Mouse (Mus musculus) small intestine, adult 2 months (tissue): ENCODE data around the gene Slc35f3. TPM values are rescaled to one million over a fixed set of nuclear protein-coding genes. Genes with fewer than 3 reads are reported as not detected.

Experiments used
- H3K27ac ChIP-seq: fragments of 200-500 bp; 2 replicates; pipeline ENCODE4 v1.5.1; 2012; ENCODE audit warnings: low read depth, low read length, control low read depth, inconsistent platforms; ENCODE audit not compliant: insufficient read depth
- H3K27me3 ChIP-seq: fragments of 200-500 bp; 2 replicates; pipeline ENCODE4 v1.6.1; 2012; ENCODE audit warnings: mild to moderate bottlenecking, moderate library complexity, low read length, inconsistent platforms; ENCODE audit not compliant: control insufficient read depth, insufficient read depth
- H3K36me3 ChIP-seq: fragments of 200-500 bp; 2 replicates; pipeline ENCODE4 v1.6.1; 2012; ENCODE audit warnings: mild to moderate bottlenecking, low read length, control low read depth, inconsistent platforms; ENCODE audit not compliant: control insufficient read depth, insufficient read depth
- H3K4me1 ChIP-seq: fragments of 200-500 bp; 2 replicates; pipeline ENCODE4 v1.6.1; 2012; ENCODE audit warnings: low read length, inconsistent platforms, mixed read lengths; ENCODE audit not compliant: control insufficient read depth, insufficient read depth, insufficient read length
- H3K4me3 ChIP-seq: fragments of 200-500 bp; 2 replicates; pipeline ENCODE4 v1.5.1; 2012; ENCODE audit warnings: low read depth, mild to moderate bottlenecking, control low read depth, inconsistent platforms, low read length, moderate library complexity
- CTCF ChIP-seq: fragments of 200-500 bp; IDR thresholded peaks from 2 replicates; pipeline ENCODE4 v1.5.1; 2012; ENCODE audit warnings: low read depth, mild to moderate bottlenecking, control low read depth, inconsistent platforms, low read length, moderate library complexity, mixed read lengths; ENCODE audit not compliant: insufficient replicate concordance, insufficient read length; ENCODE audit errors: extremely low read depth
- POLR2A ChIP-seq: fragments of 200-500 bp; IDR thresholded peaks from 2 replicates; pipeline ENCODE4 v1.6.1; 2012; ENCODE audit warnings: low read depth, mild to moderate bottlenecking, control low read depth, inconsistent platforms, low read length, moderate library complexity
- WGBS: fragments of 180-500 bp; shearing (Covaris S2); methylation state at CpG from one replicate; pipeline ENCODE4 v1.1.7; 2018; 5-methylcytosine and 5-hydroxymethylcytosine counted together
- polyA plus RNA-seq: library from polyadenylated mRNA; depleted of rRNA; stranded (reverse); fragments of >200 nt; gene quantifications from 2 replicates; pipeline ENCODE4 v1.2.3, GENCODE M21; 2012

Gene Slc35f3
- polyA plus RNA-seq, 1 experiment: not detected

DNA sequence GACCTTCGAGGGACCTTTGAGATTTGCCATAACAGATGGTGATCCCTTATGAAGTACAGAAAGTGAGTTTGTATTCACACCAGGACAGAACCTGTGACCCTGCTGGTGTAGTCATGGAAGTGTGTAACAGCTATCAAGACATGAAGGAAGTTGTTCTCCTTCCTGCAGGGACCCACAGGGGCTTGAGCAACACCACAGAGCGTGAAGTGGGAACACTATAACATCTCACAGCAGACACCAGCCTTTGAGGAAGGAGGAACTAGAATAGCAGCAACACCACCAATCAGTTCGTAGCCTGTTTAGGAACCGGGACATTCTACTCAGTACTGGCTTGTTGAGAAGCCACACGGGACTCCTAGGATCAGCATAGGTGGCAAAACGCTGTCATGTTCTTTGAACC lies 81.2 kb downstream of the Slc35f3 start:
- H3K4me3 ChIP-seq: no peak overlapping the region
- no peak overlapping the region for H3K27ac ChIP-seq
- H3K27me3 ChIP-seq: no peaks in the 10 kb centered on the region
- TF ChIP-seq POLR2A (no peak), CTCF (no peak)
- H3K36me3 ChIP-seq: no peaks in the 10 kb centered on the region
- 79% methylated on average over 6 of the region's 6 CpGs for WGBS
- no peaks in the 10 kb centered on the region for H3K4me1 ChIP-seq

DNA sequence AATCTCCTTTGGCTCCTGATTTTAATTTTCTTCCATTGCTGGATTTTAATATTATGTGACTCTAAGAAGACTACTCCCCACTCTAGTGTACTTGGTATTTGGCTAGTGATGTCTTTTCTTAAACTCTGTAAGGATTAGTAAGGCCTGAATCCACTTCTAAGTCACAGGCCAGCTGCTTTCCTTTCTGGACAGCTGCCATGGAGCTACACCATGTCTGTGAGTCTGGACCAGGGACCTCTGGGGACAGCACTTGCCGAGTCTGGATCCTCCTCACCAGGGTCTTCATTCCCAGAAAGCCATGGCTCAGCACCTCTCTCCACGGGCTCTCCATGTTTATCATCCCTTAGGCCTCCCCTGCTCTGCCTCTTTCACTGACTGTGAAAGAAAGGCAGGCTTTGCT lies 81.8 kb downstream of the Slc35f3 start:
- H3K27me3 ChIP-seq: no peaks in the 10 kb centered on the region
- WGBS: 27% methylated on average over 2 of the region's 2 CpGs

DNA sequence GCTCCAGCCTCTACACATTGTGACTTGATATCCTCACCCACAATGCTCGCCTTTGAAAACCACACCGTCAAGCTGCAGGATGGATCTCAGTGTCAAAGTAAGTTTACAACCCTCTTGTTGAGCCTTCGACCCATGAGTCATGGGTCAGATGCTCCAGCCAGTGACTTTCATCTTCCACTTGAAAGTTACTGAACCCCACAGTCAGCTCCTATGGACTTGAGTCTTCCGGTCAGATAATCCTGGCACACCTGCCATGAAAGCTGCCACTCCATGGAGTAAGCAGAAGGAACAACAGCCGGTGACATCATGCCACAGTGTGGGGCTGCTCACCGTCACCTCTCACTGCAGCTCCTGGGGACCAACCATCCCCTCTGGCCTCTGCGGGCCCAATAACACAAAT lies 82.9 kb downstream of the Slc35f3 start:
- H3K4me1 ChIP-seq: no peaks in the 10 kb centered on the region
- 62% methylated on average over 7 of the region's 7 CpGs for WGBS
- TF ChIP-seq CTCF: no peak
- TF ChIP-seq POLR2A: no peak
- no peak overlapping the region for H3K27ac ChIP-seq
- H3K36me3 ChIP-seq: no peaks in the 10 kb centered on the region
- H3K4me3 ChIP-seq: no peak overlapping the region
- H3K27me3 ChIP-seq: no peaks in the 10 kb centered on the region

More for the DNA sequence above, 81.8 kb downstream of the Slc35f3 start:
- Histone ChIP-seq H3K4me1 (no peaks in the 10 kb centered on the region), H3K27ac (no peak overlapping the region), H3K4me3 (no peak overlapping the region), H3K36me3 (no peaks in the 10 kb centered on the region)
- TF ChIP-seq CTCF (no peak), POLR2A (no peak)

DNA sequence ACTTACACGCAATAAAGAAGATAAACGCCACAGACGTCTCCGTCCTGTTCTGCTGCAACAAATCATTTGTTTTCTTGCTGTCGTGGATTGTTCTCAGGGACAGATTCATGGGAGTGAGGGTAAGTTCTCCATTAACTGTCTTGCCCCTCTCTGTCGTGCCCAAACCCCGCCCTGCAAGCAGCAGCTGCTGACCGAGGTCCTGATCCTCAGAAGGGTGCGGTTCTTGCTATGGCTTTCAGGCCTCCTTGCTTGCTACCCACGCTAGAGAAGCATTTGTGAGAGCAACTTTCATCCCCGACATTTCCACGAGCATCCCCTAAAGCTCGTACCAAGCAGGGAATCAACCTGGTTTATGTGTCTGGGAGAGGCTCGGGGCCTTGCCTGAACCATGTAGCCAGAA lies 83.9 kb downstream of the Slc35f3 start:
- Histone ChIP-seq H3K27ac (no peak overlapping the region), H3K4me1 (no peaks in the 10 kb centered on the region), H3K27me3 (no peaks in the 10 kb centered on the region), H3K36me3 (no peaks in the 10 kb centered on the region), H3K4me3 (no peak overlapping the region)
- no peak for TF ChIP-seq CTCF
- no peak for TF ChIP-seq POLR2A
- WGBS: 30% methylated on average over 14 of the region's 14 CpGs

DNA sequence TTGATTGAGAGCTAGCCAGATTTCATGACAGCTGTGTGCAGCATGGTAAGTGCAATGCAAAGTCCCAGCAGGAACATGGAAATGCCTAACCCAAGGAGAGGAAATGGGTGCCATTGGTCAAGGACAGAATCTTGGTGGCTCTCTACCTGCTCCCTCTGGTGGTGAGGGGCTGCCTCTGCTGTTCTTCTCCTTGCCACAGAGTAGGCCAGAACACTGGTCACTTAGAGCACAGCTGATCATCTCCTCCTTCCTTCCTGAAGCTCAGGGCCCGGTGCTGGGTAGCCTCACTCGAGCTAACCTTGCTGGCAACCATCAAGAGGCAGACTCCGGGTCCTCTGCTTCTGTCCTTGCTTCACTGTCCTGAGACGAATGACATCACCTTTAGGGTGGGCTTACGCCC lies 84.4 kb downstream of the Slc35f3 start:
- Histone ChIP-seq H3K36me3 (no peaks in the 10 kb centered on the region), H3K27me3 (no peaks in the 10 kb centered on the region), H3K4me3 (no peak overlapping the region), H3K4me1 (no peaks in the 10 kb centered on the region), H3K27ac (no peak overlapping the region)
- TF ChIP-seq CTCF (peak; percentile 33; the same call in 1 of the 2 replicates), POLR2A (no peak)
- WGBS: 66% methylated on average over 5 of the region's 5 CpGs

DNA sequence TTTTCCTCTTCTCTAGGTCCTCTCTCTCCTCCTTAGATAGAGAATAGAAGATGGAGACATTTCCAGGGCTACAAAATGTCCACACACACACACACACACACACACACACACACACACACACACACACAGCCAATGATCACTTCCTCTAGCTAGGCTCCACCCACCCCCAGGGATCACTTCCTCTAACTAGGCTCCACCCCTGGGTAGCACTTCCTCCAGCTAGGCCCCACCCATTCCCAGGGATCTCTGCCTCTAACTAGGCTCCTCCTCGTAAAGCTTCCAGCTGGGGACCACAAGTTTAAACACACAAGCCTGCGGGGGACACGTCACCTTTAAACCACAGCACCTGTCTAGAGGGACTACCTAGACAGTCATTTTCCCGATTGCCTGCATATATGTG lies 89.2 kb downstream of the Slc35f3 start:
- Histone ChIP-seq H3K4me3 (no peak overlapping the region), H3K27me3 (no peaks in the 10 kb centered on the region), H3K4me1 (no peaks in the 10 kb centered on the region), H3K36me3 (no peaks in the 10 kb centered on the region), H3K27ac (no peak overlapping the region)
- 76% methylated on average over 4 of the region's 4 CpGs for WGBS
- no peak for TF ChIP-seq CTCF
- TF ChIP-seq POLR2A: no peak

DNA sequence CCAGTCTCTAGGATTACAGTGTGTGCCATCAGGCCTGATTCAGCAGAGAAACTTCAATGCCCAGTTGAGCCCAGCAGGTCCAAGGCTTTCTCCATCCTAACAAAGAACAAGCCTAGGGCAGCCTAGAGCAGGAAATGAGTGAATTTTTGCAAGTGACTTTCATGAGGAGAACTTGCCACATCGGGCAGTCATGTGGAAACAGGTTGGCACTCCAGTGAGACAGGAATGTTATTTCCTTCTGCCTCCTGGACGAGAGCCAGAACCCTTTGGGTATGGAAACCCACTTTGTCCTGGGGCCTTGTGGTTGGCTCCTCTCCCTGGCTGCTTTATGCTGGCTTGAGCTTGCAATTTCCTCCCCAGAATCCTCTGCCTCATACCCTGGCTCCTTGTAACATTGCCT lies 93.2 kb downstream of the Slc35f3 start:
- Histone ChIP-seq H3K36me3 (no peaks in the 10 kb centered on the region), H3K4me1 (no peaks in the 10 kb centered on the region), H3K27ac (no peak overlapping the region), H3K4me3 (no peak overlapping the region), H3K27me3 (no peaks in the 10 kb centered on the region)
- TF ChIP-seq CTCF (no peak), POLR2A (no peak)
- 33% methylated on average over 2 of the region's 2 CpGs for WGBS

DNA sequence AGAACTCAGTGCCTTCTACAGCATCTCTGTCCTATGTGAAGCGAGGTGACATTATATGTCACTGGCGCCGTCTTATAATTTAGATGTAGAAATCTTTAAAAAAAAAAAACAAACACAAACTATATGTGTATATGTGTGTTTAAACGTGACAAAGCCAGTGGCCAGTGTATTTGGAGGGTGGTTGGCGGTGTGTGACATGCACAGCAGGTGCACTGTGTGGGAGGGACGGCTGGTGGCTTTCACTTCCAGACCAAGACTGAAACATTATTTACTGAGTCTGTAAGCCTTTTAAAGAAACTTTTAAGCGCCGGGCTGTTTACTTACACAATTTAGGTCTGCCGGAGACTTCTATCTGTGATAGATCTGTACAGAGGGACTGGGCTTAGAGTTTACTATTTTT lies 97.0 kb downstream of the Slc35f3 start:
- Histone ChIP-seq H3K4me1 (no peaks in the 10 kb centered on the region), H3K36me3 (no peaks in the 10 kb centered on the region), H3K27me3 (no peaks in the 10 kb centered on the region), H3K4me3 (no peak overlapping the region), H3K27ac (no peak overlapping the region)
- TF ChIP-seq POLR2A (no peak), CTCF (no peak)
- 73% methylated on average over 9 of the region's 9 CpGs for WGBS
